Mouse (Mus musculus) right cerebral cortex, postnatal 14 days (tissue): Measurements from ENCODE around the gene Foxp2.

Experiments used
- DNase-seq: peaks from one replicate; pipeline ENCODE4 v3.0.0; 2022

Foxp2 gene

GRCm38 (mm10) chr6:15378261-15378660, 477.1 kb downstream of the Foxp2 start:
- no peak for DNase-seq

- no peak for DNase-seq
Observed at GRCm38 (mm10) chr6:15396462-15396861, 495.3 kb downstream of the Foxp2 start.

GRCm38 (mm10) chr6:15397485-15397884, 496.3 kb downstream of the Foxp2 start:
- no peak for DNase-seq

GRCm38 (mm10) chr6:15401138-15401537, 500.0 kb downstream of the Foxp2 start:
- DNase-seq = no peak

GRCm38 (mm10) chr6:15402026-15402425, 500.9 kb downstream of the Foxp2 start:
- no peak for DNase-seq

- DNase-seq = peak; percentile 13
Observed at GRCm38 (mm10) chr6:15415099-15415498, 514.0 kb downstream of the Foxp2 start.

GRCm38 (mm10) chr6:15459701-15460100, 558.6 kb downstream of the Foxp2 start:
- no peak for DNase-seq

- DNase-seq = no peak
Observed at GRCm38 (mm10) chr6:15463390-15463789, 562.2 kb downstream of the Foxp2 start.

- no peak for DNase-seq
Observed at GRCm38 (mm10) chr6:15465471-15465870, 564.3 kb downstream of the Foxp2 start.

GRCm38 (mm10) chr6:15466634-15467033, 565.5 kb downstream of the Foxp2 start:
- DNase-seq = no peak

- DNase-seq = no peak
Observed at GRCm38 (mm10) chr6:15486909-15487308, 585.8 kb downstream of the Foxp2 start.
